Mouse (Mus musculus) embryonic fibroblast, embryonic 13.5 days (primary cell): ENCODE measurements around the gene Ankrd13c. TPM values are rescaled to one million over a fixed set of nuclear protein-coding genes. Genes with fewer than 3 reads are reported as not detected.

ENCODE experiments used
- H3K27ac ChIP-seq: 2 replicates; pipeline ENCODE4 v1.5.1; 2012; ENCODE audit warnings: low read length, control low read depth, inconsistent platforms; ENCODE audit not compliant: insufficient read depth
- H3K4me1 ChIP-seq: 2 replicates; pipeline ENCODE4 v1.6.1; 2011; ENCODE audit warnings: low read length; ENCODE audit not compliant: control insufficient read depth, insufficient read depth
- H3K4me3 ChIP-seq: 2 replicates; pipeline ENCODE4 v1.5.1; 2011; ENCODE audit warnings: mild to moderate bottlenecking, control low read depth, low read length; ENCODE audit not compliant: insufficient read depth
- CTCF ChIP-seq: IDR thresholded peaks from 2 replicates; pipeline ENCODE4 v1.5.1; 2011; ENCODE audit warnings: mild to moderate bottlenecking, control low read depth, low read length, moderate library complexity, borderline replicate concordance; ENCODE audit not compliant: insufficient read depth
- POLR2A ChIP-seq: IDR thresholded peaks from 2 replicates; pipeline ENCODE4 v1.6.1; 2011; ENCODE audit warnings: low read depth, mild to moderate bottlenecking, control low read depth, low read length, moderate library complexity
- polyA plus RNA-seq: library from polyadenylated mRNA; stranded (reverse); fragments of >200 nt; gene quantifications from 2 replicates; pipeline ENCODE4 v1.2.4, GENCODE M21; 2011; ENCODE audit warnings: low read depth; ENCODE audit not compliant: missing spikeins, insufficient read length

Gene Ankrd13c
- polyA plus RNA-seq, 1 experiment, result 39.3 TPM

- Histone ChIP-seq H3K4me3 (peak overlapping the region; percentile 85), H3K4me1 (no peaks in the 10 kb centered on the region), H3K27ac (peak overlapping the region; percentile 95)
- TF ChIP-seq POLR2A (no peak), CTCF (no peak)
Observed at GRCm38 (mm10) chr3:157947383-157948280, 593 bp downstream of the Ankrd13c start.

- Histone ChIP-seq H3K4me1 (no peaks in the 10 kb centered on the region), H3K27ac (no peak overlapping the region), H3K4me3 (no peak overlapping the region)
- TF ChIP-seq CTCF, result no peak
Observed at GRCm38 (mm10) chr3:157952716-157953115, 5.7 kb downstream of the Ankrd13c start.

- TF ChIP-seq POLR2A, result no peak
- no peak for TF ChIP-seq CTCF
- H3K27ac ChIP-seq, result no peak overlapping the region
- no peaks in the 10 kb centered on the region for H3K4me1 ChIP-seq
- no peak overlapping the region for H3K4me3 ChIP-seq
Observed at GRCm38 (mm10) chr3:157955466-157955865, 8.4 kb downstream of the Ankrd13c start.

GRCm38 (mm10) chr3:157956201-157956600, 9.2 kb downstream of the Ankrd13c start:
- no peak overlapping the region for H3K27ac ChIP-seq
- TF ChIP-seq CTCF, result no peak
- TF ChIP-seq POLR2A, result no peak
- H3K4me1 ChIP-seq, result no peaks in the 10 kb centered on the region
- H3K4me3 ChIP-seq, result no peak overlapping the region

- Histone ChIP-seq H3K4me3 (no peak overlapping the region), H3K4me1 (no peaks in the 10 kb centered on the region), H3K27ac (no peak overlapping the region)
- TF ChIP-seq POLR2A (no peak), CTCF (no peak)
Observed at GRCm38 (mm10) chr3:157957320-157957719, 10.3 kb downstream of the Ankrd13c start.

GRCm38 (mm10) chr3:157971151-157971550, 24.1 kb downstream of the Ankrd13c start:
- Histone ChIP-seq H3K4me1 (no peaks in the 10 kb centered on the region), H3K4me3 (no peak overlapping the region), H3K27ac (no peak overlapping the region)
- TF ChIP-seq CTCF, result no peak
- no peak for TF ChIP-seq POLR2A

- Histone ChIP-seq H3K4me3 (no peak overlapping the region), H3K27ac (no peak overlapping the region), H3K4me1 (no peaks in the 10 kb centered on the region)
- TF ChIP-seq CTCF, result no peak
Observed at GRCm38 (mm10) chr3:157973236-157973635, 26.2 kb downstream of the Ankrd13c start.

GRCm38 (mm10) chr3:157979619-157980018, 32.6 kb downstream of the Ankrd13c start:
- TF ChIP-seq POLR2A, result no peak
- no peak for TF ChIP-seq CTCF
- no peak overlapping the region for H3K27ac ChIP-seq
- no peaks in the 10 kb centered on the region for H3K4me1 ChIP-seq
- H3K4me3 ChIP-seq, result no peak overlapping the region

- Histone ChIP-seq H3K27ac (no peak overlapping the region), H3K4me3 (no peak overlapping the region), H3K4me1 (no peaks in the 10 kb centered on the region)
- TF ChIP-seq POLR2A (no peak), CTCF (no peak)
Observed at GRCm38 (mm10) chr3:157993322-157993721, 46.3 kb downstream of the Ankrd13c start.

GRCm38 (mm10) chr3:157995726-157996125, 48.7 kb downstream of the Ankrd13c start:
- Histone ChIP-seq H3K4me1 (no peaks in the 10 kb centered on the region), H3K27ac (no peak overlapping the region), H3K4me3 (no peak overlapping the region)
- TF ChIP-seq POLR2A (no peak), CTCF (no peak)
